Mouse (Mus musculus) MEL (cell line): ENCODE results near the gene Mrgprd. TPM values are rescaled to one million over a fixed set of nuclear protein-coding genes. Genes with fewer than 3 reads are reported as not detected.

Experiments
- DNase-seq: peaks from one replicate; pipeline ENCODE4 v3.0.0; 2011; ENCODE audit warnings: low read depth, low spot score
- H3K27ac ChIP-seq: 2 replicates; pipeline ENCODE4 v1.5.1; 2012; ENCODE audit warnings: low read depth, mild to moderate bottlenecking, control low read depth, low read length, moderate library complexity; ENCODE audit not compliant: control insufficient read depth
- H3K27me3 ChIP-seq, 2 experiments: fragments of 150-350 bp in 1 of 2; sonication (generic) in 1 of 2; 2 replicates each; pipeline ENCODE4 v1.6.1; 2012; ENCODE audit warnings: low read length in 2 of 2, mild to moderate bottlenecking in 2 of 2, improper control_type of control experiment in 1 of 2, moderate library complexity in 1 of 2; ENCODE audit not compliant: insufficient read depth in 2 of 2, control insufficient read depth in 1 of 2
- H3K36me3 ChIP-seq, 2 experiments: 2 replicates each; pipeline ENCODE4 v1.6.1; 2012 to 2014; ENCODE audit warnings: low read length in 2 of 2, improper control_type of control experiment in 1 of 2, inconsistent platforms in 1 of 2, mild to moderate bottlenecking in 1 of 2; ENCODE audit not compliant: insufficient read depth in 2 of 2, control insufficient read depth in 1 of 2
- H3K4me1 ChIP-seq, 2 experiments: fragments of 150-350 bp in 1 of 2; sonication (generic) in 1 of 2; 2 replicates each; pipeline ENCODE4 v1.6.1; 2012; ENCODE audit warnings: low read length in 2 of 2, improper control_type of control experiment in 1 of 2, mild to moderate bottlenecking in 1 of 2; ENCODE audit not compliant: insufficient read depth in 2 of 2, control insufficient read depth in 1 of 2
- H3K4me3 ChIP-seq, 2 experiments: fragments of 150-350 bp in 1 of 2; sonication (generic) in 1 of 2; 2 replicates each; pipeline ENCODE4 v1.5.1; 2012; ENCODE audit warnings: low read depth in 2 of 2, low read length in 2 of 2, mild to moderate bottlenecking in 2 of 2, moderate library complexity in 2 of 2, control low read depth in 1 of 2, improper control_type of control experiment in 1 of 2; ENCODE audit not compliant: control insufficient read depth in 1 of 2, insufficient read depth in 1 of 2
- H3K79me2 ChIP-seq: 2 replicates; pipeline ENCODE4 v1.6.1; 2012; ENCODE audit warnings: mild to moderate bottlenecking, low read length, moderate library complexity; ENCODE audit not compliant: control insufficient read depth, poor library complexity, insufficient read depth
- H3K9ac ChIP-seq: 2 replicates; pipeline ENCODE4 v1.6.1; 2012; ENCODE audit warnings: low read depth, mild to moderate bottlenecking, control low read depth, low read length, moderate library complexity; ENCODE audit not compliant: control insufficient read depth, poor library complexity, severe bottlenecking
- H3K9me3 ChIP-seq: fragments of 150-350 bp; sonication (generic); replicated peaks from 2 replicates; pipeline ENCODE4 v1.6.1; 2012; ENCODE audit warnings: mild to moderate bottlenecking, low read length, improper control_type of control experiment, moderate library complexity; ENCODE audit not compliant: insufficient read depth
- BHLHE40 ChIP-seq: IDR thresholded peaks from 2 replicates; pipeline ENCODE4 v1.6.1; 2012; ENCODE audit warnings: low read depth, mild to moderate bottlenecking, inconsistent platforms, low read length, improper control_type of control experiment, borderline replicate concordance
- E2F4 ChIP-seq: IDR thresholded peaks from 2 replicates; pipeline ENCODE4 v1.6.1; 2011; ENCODE audit warnings: low read depth, low read length, improper control_type of control experiment, borderline replicate concordance
- ELF1 ChIP-seq: IDR thresholded peaks from 2 replicates; pipeline ENCODE4 v1.6.1; 2014; ENCODE audit warnings: low read depth, mild to moderate bottlenecking, inconsistent platforms, low read length, improper control_type of control experiment, moderate library complexity
- EP300 ChIP-seq, 2 experiments: IDR thresholded peaks; 2 replicates each; pipeline ENCODE4 v1.6.1; 2011; ENCODE audit warnings: improper control_type of control experiment in 2 of 2, low read length in 2 of 2, low read depth in 1 of 2, mild to moderate bottlenecking in 1 of 2
- GABPA ChIP-seq: IDR thresholded peaks from 2 replicates; pipeline ENCODE4 v1.6.1; 2012; ENCODE audit warnings: low read depth, mild to moderate bottlenecking, inconsistent platforms, low read length, improper control_type of control experiment, moderate library complexity
- JUND ChIP-seq: IDR thresholded peaks from 2 replicates; pipeline ENCODE4 v1.6.1; 2011; ENCODE audit warnings: low read depth, mild to moderate bottlenecking, improper control_type of control experiment, low read length
- KAT2A ChIP-seq: conservative IDR thresholded peaks from 2 replicates; pipeline ENCODE4 v1.6.1; 2012; ENCODE audit warnings: low read depth, low read length, improper control_type of control experiment, inconsistent platforms
- MAX ChIP-seq: IDR thresholded peaks from 2 replicates; pipeline ENCODE4 v1.6.1; 2011; ENCODE audit warnings: low read length, improper control_type of control experiment
- MEF2A ChIP-seq: IDR thresholded peaks from 2 replicates; pipeline ENCODE4 v1.6.1; 2014; ENCODE audit warnings: low read depth, mild to moderate bottlenecking, inconsistent platforms, low read length, improper control_type of control experiment; ENCODE audit not compliant: poor library complexity, insufficient replicate concordance, severe bottlenecking; ENCODE audit errors: extremely low read depth
- MYB ChIP-seq: IDR thresholded peaks from 2 replicates; pipeline ENCODE4 v1.6.1; 2011; ENCODE audit warnings: mild to moderate bottlenecking, low read depth, low read length, improper control_type of control experiment
- POLR2AphosphoS2 ChIP-seq: IDR thresholded peaks from 2 replicates; pipeline ENCODE4 v1.6.1; 2011; ENCODE audit warnings: low read length, improper control_type of control experiment
- RAD21 ChIP-seq: IDR thresholded peaks from 2 replicates; pipeline ENCODE4 v1.6.1; 2011; ENCODE audit warnings: mild to moderate bottlenecking, low read depth, low read length, improper control_type of control experiment
- SMC3 ChIP-seq: IDR thresholded peaks from 2 replicates; pipeline ENCODE4 v1.6.1; 2011; ENCODE audit warnings: low read depth, low read length, improper control_type of control experiment
- TAL1 ChIP-seq: IDR thresholded peaks from 2 replicates; pipeline ENCODE4 v1.6.1; 2012; ENCODE audit warnings: mild to moderate bottlenecking, inconsistent platforms, low read length, moderate library complexity, mixed read lengths
- TBP ChIP-seq: IDR thresholded peaks from 2 replicates; pipeline ENCODE4 v1.8.0; 2011; ENCODE audit warnings: low read depth, low read length, improper control_type of control experiment
- TCF12 ChIP-seq: IDR thresholded peaks from 2 replicates; pipeline ENCODE4 v1.6.1; 2014; ENCODE audit warnings: low read depth, mild to moderate bottlenecking, inconsistent platforms, low read length, improper control_type of control experiment, moderate library complexity
- UBTF ChIP-seq: IDR thresholded peaks from 2 replicates; pipeline ENCODE4 v1.6.1; 2012; ENCODE audit warnings: low read depth, mild to moderate bottlenecking, inconsistent platforms, low read length, improper control_type of control experiment, moderate library complexity, borderline replicate concordance; ENCODE audit not compliant: insufficient read depth
- USF1 ChIP-seq: IDR thresholded peaks from 2 replicates; pipeline ENCODE4 v1.6.1; 2014; ENCODE audit warnings: low read depth, mild to moderate bottlenecking, inconsistent platforms, low read length, improper control_type of control experiment, moderate library complexity
- USF2 ChIP-seq, 2 experiments: IDR thresholded peaks; 2 replicates each; pipeline ENCODE4 v1.6.1; 2011 to 2012; ENCODE audit warnings: improper control_type of control experiment in 2 of 2, low read length in 2 of 2, borderline replicate concordance in 1 of 2, inconsistent platforms in 1 of 2, low read depth in 1 of 2, mild to moderate bottlenecking in 1 of 2; ENCODE audit not compliant: insufficient read depth in 1 of 2
- ZC3H11A ChIP-seq: IDR thresholded peaks from 2 replicates; pipeline ENCODE4 v1.6.1; 2012; ENCODE audit warnings: low read depth, mild to moderate bottlenecking, inconsistent platforms, low read length, improper control_type of control experiment
- ZKSCAN1 ChIP-seq: IDR thresholded peaks from 2 replicates; pipeline ENCODE4 v1.6.1; 2012; ENCODE audit warnings: low read depth, mild to moderate bottlenecking, inconsistent platforms, low read length, improper control_type of control experiment, moderate library complexity
- polyA plus RNA-seq, 2 experiments: library from polyadenylated mRNA; stranded (reverse) in 1 of 2; unstranded in 1 of 2; fragments of >175 nt in 1 of 2; fragments of >200 nt in 1 of 2; gene quantifications; 2 replicates each; pipeline versions ENCODE4 v1.2.1 to v1.2.4; 2012; ENCODE audit warnings: low replicate concordance in 2 of 2, low read depth in 1 of 2; ENCODE audit not compliant: insufficient read length in 2 of 2, insufficient read depth in 1 of 2, missing spikeins in 1 of 2
- total RNA-seq: library from RNA; depleted of rRNA; stranded (reverse); fragments of 300-350 nt; gene quantifications from 2 replicates; pipeline ENCODE4 v1.2.3, GENCODE M21; 2012

Mrgprd gene
- total and polyA plus RNA-seq, 3 experiments = not detected

DNA sequence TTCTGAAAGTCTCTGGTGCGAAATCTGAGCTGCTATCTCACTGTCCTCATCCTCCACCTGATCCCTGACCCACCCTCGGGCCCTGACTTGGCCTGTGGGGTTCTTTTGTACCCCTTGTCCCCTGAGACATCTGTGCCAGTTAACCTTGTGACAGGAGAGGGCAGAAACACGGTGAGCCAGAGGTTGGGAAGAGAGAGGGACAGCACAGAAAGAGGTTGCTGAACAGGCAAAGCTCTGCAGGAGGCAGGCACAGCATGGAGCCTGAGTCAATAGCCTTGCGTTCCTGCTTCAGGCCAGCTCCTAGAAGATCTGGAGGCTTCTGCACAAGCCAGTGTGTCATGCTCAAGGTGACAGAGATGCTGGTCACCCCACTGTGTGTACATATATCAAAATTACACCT, 9.0 kb downstream of the Mrgprd start:
- TF ChIP-seq ELF1 = no peak
- no peak for TF ChIP-seq USF2 (IDR thresholded peaks at IDR 0.05; ENCODE audit: borderline replicate concordance in 1 of 2, insufficient read depth in 1 of 2, low read depth in 1 of 2, low read length in 2 of 2)
- no peak for TF ChIP-seq RAD21
- no peak for TF ChIP-seq SMC3
- TF ChIP-seq KAT2A = no peak
- no peak for TF ChIP-seq USF1
- no peak for TF ChIP-seq TAL1
- TF ChIP-seq TCF12 = no peak
- TF ChIP-seq EP300 (IDR thresholded peaks at IDR 0.05; ENCODE audit: low read depth in 1 of 2, low read length in 2 of 2) = no peak
- TF ChIP-seq, all 39 proteins: peak for 0
- no peaks in the 10 kb centered on the region for H3K36me3 ChIP-seq
- H3K9ac ChIP-seq = no peak overlapping the region

DNA sequence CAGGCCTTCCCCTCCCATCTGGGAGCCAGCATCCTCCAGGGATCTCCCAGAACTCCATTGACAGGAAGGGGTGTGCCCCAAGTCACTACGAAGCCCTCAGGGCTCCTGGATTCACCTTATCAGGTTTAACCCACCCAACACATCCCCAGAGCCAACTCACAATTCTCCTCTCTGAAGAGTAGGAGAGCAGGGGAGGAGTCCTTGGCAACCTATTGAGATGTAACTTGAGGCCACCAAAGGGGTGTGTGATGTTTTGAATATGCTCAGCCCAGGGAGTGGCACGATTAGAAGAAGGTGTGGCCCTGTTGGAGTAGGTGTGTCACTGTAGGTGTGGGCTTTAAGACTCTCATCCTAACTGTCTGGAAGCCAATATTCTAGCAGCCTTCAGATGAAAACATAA, 11.1 kb downstream of the Mrgprd start:
- H3K9ac ChIP-seq = no peak overlapping the region
- DNase-seq = no peak
- no peak for TF ChIP-seq ELF1
- TF ChIP-seq USF2 (IDR thresholded peaks at IDR 0.05; ENCODE audit: borderline replicate concordance in 1 of 2, insufficient read depth in 1 of 2, low read depth in 1 of 2, low read length in 2 of 2) = no peak
- no peak for TF ChIP-seq MYB
- TF ChIP-seq POLR2AphosphoS2 = no peak
- TF ChIP-seq MAX = no peak
- TF ChIP-seq ZKSCAN1 = no peak
- TF ChIP-seq BHLHE40 = no peak
- no peak for TF ChIP-seq UBTF
- TF ChIP-seq E2F4 = no peak
- TF ChIP-seq ZC3H11A = no peak
- TF ChIP-seq MEF2A = no peak
- TF ChIP-seq JUND = no peak
- no peak for TF ChIP-seq GABPA
- no peak for TF ChIP-seq SMC3
- TF ChIP-seq TBP = no peak
- no peak for TF ChIP-seq KAT2A
- TF ChIP-seq, all 39 proteins: peak for 0
- Histone ChIP-seq H3K9me3 (no peaks in the 10 kb centered on the region), H3K27me3 (no peaks in the 10 kb centered on the region), H3K79me2 (no peaks in the 10 kb centered on the region), H3K4me3 (no peak overlapping the region), H3K4me1 (no peaks in the 10 kb centered on the region), H3K27ac (no peak overlapping the region), H3K36me3 (no peaks in the 10 kb centered on the region)

More for the DNA sequence above, 9.0 kb downstream of the Mrgprd start:
- no peak overlapping the region for H3K4me3 ChIP-seq
- H3K4me1 ChIP-seq = no peaks in the 10 kb centered on the region
- no peaks in the 10 kb centered on the region for H3K9me3 ChIP-seq
- no peak for DNase-seq
- H3K79me2 ChIP-seq = no peaks in the 10 kb centered on the region
- no peaks in the 10 kb centered on the region for H3K27me3 ChIP-seq
- no peak overlapping the region for H3K27ac ChIP-seq
